Comparison of ENCODE assay signal across 17 mouse cellular contexts in genomic region chr19:6566450-6566849, GRCm38 (mm10). TPM values are rescaled to one million over a fixed set of nuclear protein-coding genes. Genes with fewer than 3 reads are reported as not detected.
DNase-seq lines count a peak whose midpoint lies in the region; ATAC-seq and TF ChIP-seq lines count a peak whose summit lies in the region.
"Had no signal": no experiment of that assay in that cellular context is flagged by ENCODE, and none has a peak within 500 bp of the region (broad histone marks: within the 10 kb centered on the region; RNA-seq: fewer than 3 reads in every experiment).

No protein-coding gene starts in this region.

- H3K79me2 ChIP-seq in heart, adult 2 months (replicated peaks; ENCODE audit: control insufficient read depth, insufficient read depth, low read length): no peaks in the 10 kb centered on the region

- no peak overlapping the region for H3K4me2 ChIP-seq in heart, postnatal 0 days (ENCODE audit: low read depth, low read length)
- no peak overlapping the region for H3K4me2 ChIP-seq in midbrain, embryonic 14.5 days (ENCODE audit: low read length)
- H3K4me2 ChIP-seq in midbrain, embryonic 11.5 days: no peak overlapping the region
- H3K4me2 ChIP-seq: heart, embryonic 15.5 days; liver, embryonic 13.5 days had no signal

- intact Hi-C loops in heart, adult 2 months (cut with DNase I): no loop called here

- no peak overlapping the region for H3K4me3 ChIP-seq in cerebellum, adult 2 months (replicated peaks; ENCODE audit: insufficient read depth, low read depth, low read length)
- H3K4me3 ChIP-seq in heart, postnatal 0 days (ENCODE audit: low read depth, low read length): no peak overlapping the region
- no peak overlapping the region for H3K4me3 ChIP-seq in heart, adult 2 months
- no peak overlapping the region for H3K4me3 ChIP-seq in midbrain, embryonic 14.5 days (replicated peaks; ENCODE audit: low read depth, low read length)
- H3K4me3 ChIP-seq in midbrain, embryonic 11.5 days (ENCODE audit: low read depth, low read length): no peak overlapping the region
- H3K4me3 ChIP-seq: heart, embryonic 15.5 days; liver, embryonic 13.5 days; megakaryocyte, embryonic 14.5 days; myocyte had no signal

- no peaks in the 10 kb centered on the region for H3K9me3 ChIP-seq in heart, postnatal 0 days (replicated peaks; ENCODE audit: control insufficient read depth, low read length)
- no peaks in the 10 kb centered on the region for H3K9me3 ChIP-seq in midbrain, embryonic 14.5 days (ENCODE audit: control insufficient read depth, low read length)
- H3K9me3 ChIP-seq in midbrain, embryonic 11.5 days (ENCODE audit: control insufficient read depth, low read length): no peaks in the 10 kb centered on the region
- H3K9me3 ChIP-seq: heart, embryonic 15.5 days; liver, embryonic 13.5 days; megakaryocyte, embryonic 14.5 days had no signal

- H3K4me1 ChIP-seq in cerebellum, adult 2 months (ENCODE audit: control insufficient read depth, insufficient read depth, low read length): peaks cover 51% of the 10 kb centered on the region
- no peaks in the 10 kb centered on the region for H3K4me1 ChIP-seq in heart, postnatal 0 days (ENCODE audit: control insufficient read depth, insufficient read depth)
- no peaks in the 10 kb centered on the region for H3K4me1 ChIP-seq in heart, adult 2 months (ENCODE audit: control insufficient read depth, insufficient read depth, low read length)
- H3K4me1 ChIP-seq in midbrain, embryonic 14.5 days (ENCODE audit: control insufficient read depth, insufficient read depth, low read length): peaks cover 8% of the 10 kb centered on the region; the same call in 1 of the 2 replicates
- H3K4me1 ChIP-seq in midbrain, embryonic 11.5 days (ENCODE audit: control insufficient read depth, insufficient read depth, low read length): peaks cover 7% of the 10 kb centered on the region
- H3K4me1 ChIP-seq: heart, embryonic 15.5 days; liver, embryonic 13.5 days; megakaryocyte, embryonic 14.5 days had no signal

- no peak for ATAC-seq in cerebellum, adult (ENCODE audit: insufficient number of reproducible peaks, low FRiP score, low TSS enrichment)
- ATAC-seq in heart, postnatal 0 days (ENCODE audit: insufficient read depth, low read depth): 0 out of 2 replicates have a peak, but pooled peaks have one; percentile 27
- no peak for ATAC-seq in midbrain, embryonic 14.5 days (ENCODE audit: low FRiP score, low TSS enrichment)
- ATAC-seq in midbrain, embryonic 11.5 days (ENCODE audit: low FRiP score): no peak

- no peak for TF ChIP-seq CTCF in cerebellum, adult 2 months (IDR thresholded peaks at IDR 0.05; ENCODE audit: borderline replicate concordance, insufficient read depth, low read depth, low read length)
- TF ChIP-seq CTCF in heart, postnatal 0 days (IDR thresholded peaks at IDR 0.05; ENCODE audit: low read depth): no peak
- TF ChIP-seq CTCF in heart, adult 2 months (IDR thresholded peaks at IDR 0.05): no peak

- no peak overlapping the region for H3K9ac ChIP-seq in heart, postnatal 0 days (replicated peaks; ENCODE audit: low read depth, low read length)
- H3K9ac ChIP-seq in heart, adult 2 months (ENCODE audit: low read depth, low read length): no peak overlapping the region
- H3K9ac ChIP-seq in midbrain, embryonic 14.5 days (replicated peaks; ENCODE audit: low read length): no peak overlapping the region
- H3K9ac ChIP-seq in midbrain, embryonic 11.5 days (ENCODE audit: low read length): no peak overlapping the region
- H3K9ac ChIP-seq: heart, embryonic 15.5 days; liver, embryonic 13.5 days had no signal

- DNase-seq in cerebellum, adult 2 months: peak in 1 of 2 experiments; percentile 26
- DNase-seq in heart, postnatal 0 days (ENCODE audit: low spot score): peak; percentile 7
- no peak for DNase-seq in heart, adult 2 months
- peak; percentile 59 for DNase-seq in midbrain, embryonic 14.5 days
- DNase-seq in midbrain, embryonic 11.5 days (ENCODE audit: low spot score, missing footprints): no peak
- peak; percentile 23 for DNase-seq in skeletal muscle tissue, adult 2 months (ENCODE audit: low read depth, low spot score)
- DNase-seq: B cell, adult 2 months; gastrocnemius, postnatal 36 days; liver, embryonic 13.5 days; lung, postnatal 10 days; right cerebral cortex, postnatal 14 days; thymus, postnatal 36 days had no signal

- 66% methylated on average over 2 of the region's 2 CpGs for WGBS in cerebellum, adult 2 months
- 70% methylated on average over 2 of the region's 2 CpGs for WGBS in heart, postnatal 0 days
- WGBS in heart, adult 2 months: 58% methylated on average over 2 of the region's 2 CpGs
- 65% methylated on average over 2 of the region's 2 CpGs for WGBS in midbrain, embryonic 14.5 days
- WGBS in midbrain, embryonic 11.5 days: 84% methylated on average over 2 of the region's 2 CpGs

- TF ChIP-seq POLR2A in cerebellum, adult 2 months (IDR thresholded peaks at IDR 0.05; ENCODE audit: borderline replicate concordance, insufficient read depth, low read length): no peak
- no peak for TF ChIP-seq POLR2A in heart, adult 2 months (IDR thresholded peaks at IDR 0.05; ENCODE audit: insufficient read depth, low read depth, low read length)

- 0 out of 2 replicates have a peak overlapping the region, but pooled peaks have one; percentile 46 for H3K27ac ChIP-seq in cerebellum, adult 2 months (ENCODE audit: insufficient read depth, low read length)
- no peak overlapping the region for H3K27ac ChIP-seq in heart, postnatal 0 days (ENCODE audit: low read depth)
- H3K27ac ChIP-seq in heart, adult 2 months: no peak overlapping the region
- no peak overlapping the region for H3K27ac ChIP-seq in midbrain, embryonic 14.5 days (replicated peaks; ENCODE audit: low read depth, low read length)
- no peak overlapping the region for H3K27ac ChIP-seq in midbrain, embryonic 11.5 days (ENCODE audit: low read depth, low read length)
- H3K27ac ChIP-seq: heart, embryonic 15.5 days; liver, embryonic 13.5 days had no signal

- TF ChIP-seq EP300 in heart, postnatal 0 days (IDR thresholded peaks at IDR 0.05; ENCODE audit: low read depth): no peak
- no peak for TF ChIP-seq EP300 in heart, adult 2 months (IDR thresholded peaks at IDR 0.05; ENCODE audit: insufficient read depth, low read depth, low read length)

- no peaks in the 10 kb centered on the region for H3K27me3 ChIP-seq in cerebellum, adult 2 months (ENCODE audit: control insufficient read depth, insufficient read depth, low read length)
- no peaks in the 10 kb centered on the region for H3K27me3 ChIP-seq in heart, postnatal 0 days (ENCODE audit: control insufficient read depth, insufficient read depth, low read length)
- H3K27me3 ChIP-seq in heart, adult 2 months (ENCODE audit: control insufficient read depth, insufficient read depth, low read length): no peaks in the 10 kb centered on the region
- no peaks in the 10 kb centered on the region for H3K27me3 ChIP-seq in midbrain, embryonic 14.5 days (ENCODE audit: control insufficient read depth, insufficient read depth, low read length)
- no peaks in the 10 kb centered on the region for H3K27me3 ChIP-seq in midbrain, embryonic 11.5 days (ENCODE audit: control insufficient read depth, insufficient read depth, low read length)
- H3K27me3 ChIP-seq: heart, embryonic 15.5 days; liver, embryonic 13.5 days had no signal

- no peaks in the 10 kb centered on the region for H3K36me3 ChIP-seq in heart, postnatal 0 days (replicated peaks; ENCODE audit: control insufficient read depth, insufficient read depth, low read length)
- no peaks in the 10 kb centered on the region for H3K36me3 ChIP-seq in heart, adult 2 months (ENCODE audit: control insufficient read depth, insufficient read depth, low read length)
- H3K36me3 ChIP-seq in midbrain, embryonic 14.5 days (ENCODE audit: control insufficient read depth, insufficient read depth, low read length): no peaks in the 10 kb centered on the region
- H3K36me3 ChIP-seq in midbrain, embryonic 11.5 days (ENCODE audit: control insufficient read depth, insufficient read depth, low read length): no peaks in the 10 kb centered on the region
- H3K36me3 ChIP-seq: heart, embryonic 15.5 days; liver, embryonic 13.5 days had no signal

RNA-seq across cellular contexts. Expression of gene Slc22a12, which starts 23.6 kb away (rescaled TPM):
- polyA plus RNA-seq in cerebellum, adult 2 months (2012; rRNA removed): 0.15 and 0.24 TPM in 2 replicates
- total RNA-seq in heart, postnatal 0 days (2014; rRNA removed; ENCODE audit: low replicate concordance): not detected in 2 replicates
- polyA plus RNA-seq in heart, postnatal 0 days (2015; fragmentation: Nextera tagmentation; extraction: Ambion mirVana): not detected in 2 replicates
- total RNA-seq in heart, adult 2 months (2021): not detected
- polyA plus RNA-seq in heart, adult 2 months (2012; rRNA removed): not detected in 2 replicates
- polyA plus RNA-seq in midbrain, embryonic 14.5 days (2014; fragmentation: Nextera tagmentation; extraction: Ambion mirVana): not detected in 2 replicates
- polyA plus RNA-seq in midbrain, embryonic 11.5 days (2014; fragmentation: Nextera tagmentation; extraction: Ambion mirVana): not detected in 2 replicates
- total RNA-seq: gastrocnemius, postnatal 36 days had no signal
- polyA plus RNA-seq: heart, embryonic 15.5 days; limb, embryonic 11.5 days; liver, embryonic 13.5 days; myocyte had no signal

Comparison
In these comparisons a context has a peak if more than half of its experiments do, and no peak if none do; other contexts are left out.
1. DNase-seq: peak in heart, postnatal 0 days (single experiment), midbrain, embryonic 14.5 days (single experiment) and skeletal muscle tissue, adult 2 months (single experiment); none in heart, adult 2 months (0 of 2) and midbrain, embryonic 11.5 days (single experiment).